Mouse (Mus musculus) cortical plate, adult 2 months (tissue): ENCODE results near the gene Dysf. TPM values are rescaled to one million over a fixed set of nuclear protein-coding genes. Genes with fewer than 3 reads are reported as not detected.

Source experiments
- H3K27ac ChIP-seq: fragments of 200-500 bp; 2 replicates; pipeline ENCODE4 v1.5.1; 2012; ENCODE audit warnings: low read length, control low read depth, inconsistent platforms; ENCODE audit not compliant: insufficient read depth
- H3K4me1 ChIP-seq: fragments of 200-500 bp; 2 replicates; pipeline ENCODE4 v1.6.1; 2011; ENCODE audit warnings: low read length; ENCODE audit not compliant: control insufficient read depth, insufficient read depth
- H3K4me3 ChIP-seq: fragments of 200-500 bp; 2 replicates; pipeline ENCODE4 v1.5.1; 2011; ENCODE audit warnings: mild to moderate bottlenecking, low read length, control low read depth; ENCODE audit not compliant: insufficient read depth
- CTCF ChIP-seq: fragments of 200-500 bp; IDR thresholded peaks from 2 replicates; pipeline ENCODE4 v1.5.1; 2011; ENCODE audit warnings: mild to moderate bottlenecking, control low read depth, low read length; ENCODE audit not compliant: insufficient read depth; ENCODE audit errors: extremely low read depth
- POLR2A ChIP-seq: fragments of 200-500 bp; IDR thresholded peaks from 2 replicates; pipeline ENCODE4 v1.6.1; 2011; ENCODE audit warnings: mild to moderate bottlenecking, low read length, control low read depth; ENCODE audit not compliant: insufficient read depth; ENCODE audit errors: extremely low read depth
- polyA plus RNA-seq: library from polyadenylated mRNA; depleted of rRNA; stranded (reverse); fragments of >200 nt; gene quantifications from 2 replicates; pipeline ENCODE4 v1.2.3, GENCODE M21; 2012; rRNA removed

The Dysf gene
- polyA plus RNA-seq, 1 experiment = 3.7 TPM

DNA sequence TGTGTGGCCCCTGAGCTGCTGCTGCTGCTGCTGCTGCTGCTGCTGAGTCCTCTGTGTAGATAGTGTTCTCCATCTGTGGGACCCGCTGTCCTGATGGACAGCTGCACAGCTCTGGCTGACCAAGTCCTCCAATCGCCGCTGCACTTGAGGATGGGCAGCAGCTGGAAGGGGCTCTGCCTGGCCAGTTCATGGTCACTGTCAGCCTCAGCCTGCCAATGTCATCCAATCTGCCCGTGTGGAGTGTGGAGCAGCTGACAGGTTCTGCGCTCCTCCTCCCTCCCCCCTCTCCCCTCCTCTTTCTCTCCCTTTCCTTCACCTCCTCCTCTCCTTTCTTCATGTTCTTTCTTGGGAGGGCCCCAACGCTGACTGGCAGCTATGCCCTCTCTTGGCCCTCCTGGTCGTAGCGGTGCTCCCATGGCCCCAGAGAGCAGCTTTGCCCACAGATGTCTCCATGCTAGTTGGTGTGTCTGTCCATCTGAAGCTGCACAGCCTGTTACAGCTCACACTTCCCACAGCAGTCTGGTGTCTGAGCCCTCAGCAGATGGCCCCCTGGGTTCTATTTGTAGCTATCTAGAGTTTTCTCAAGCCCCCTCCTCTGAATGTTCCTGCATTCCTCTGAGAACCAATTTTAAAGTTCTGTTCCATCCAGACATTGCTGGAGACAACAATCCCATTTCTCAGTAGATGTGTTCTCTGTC lies 223.8 kb downstream of the Dysf start:
- Histone ChIP-seq H3K4me1 (peaks cover 2% of the 10 kb centered on the region), H3K4me3 (no peak overlapping the region), H3K27ac (no peak overlapping the region)
- TF ChIP-seq CTCF (no peak), POLR2A (no peak)

DNA sequence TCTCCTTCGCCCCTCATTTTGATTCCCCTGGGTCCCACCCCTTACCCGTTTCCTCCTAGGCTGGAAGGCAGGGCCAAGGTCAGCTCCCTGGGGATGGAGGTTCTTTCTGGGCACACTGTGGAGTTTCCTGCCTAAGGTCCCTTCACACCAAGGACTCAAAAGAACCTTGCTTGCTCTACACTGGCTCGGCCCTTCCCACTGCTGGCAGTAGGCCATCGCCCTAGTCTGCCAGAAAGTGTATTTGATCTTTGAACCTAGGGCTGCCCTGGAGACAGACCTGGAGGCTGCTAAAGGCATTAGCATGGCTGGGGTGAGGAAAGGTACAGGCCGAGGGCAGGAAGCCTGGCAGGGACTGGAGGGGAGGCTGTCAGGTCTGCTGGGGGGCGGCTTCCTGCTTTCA lies 225.4 kb downstream of the Dysf start:
- H3K4me1 ChIP-seq = peaks cover 2% of the 10 kb centered on the region
- TF ChIP-seq POLR2A = no peak
- no peak overlapping the region for H3K27ac ChIP-seq
- H3K4me3 ChIP-seq = no peak overlapping the region

DNA sequence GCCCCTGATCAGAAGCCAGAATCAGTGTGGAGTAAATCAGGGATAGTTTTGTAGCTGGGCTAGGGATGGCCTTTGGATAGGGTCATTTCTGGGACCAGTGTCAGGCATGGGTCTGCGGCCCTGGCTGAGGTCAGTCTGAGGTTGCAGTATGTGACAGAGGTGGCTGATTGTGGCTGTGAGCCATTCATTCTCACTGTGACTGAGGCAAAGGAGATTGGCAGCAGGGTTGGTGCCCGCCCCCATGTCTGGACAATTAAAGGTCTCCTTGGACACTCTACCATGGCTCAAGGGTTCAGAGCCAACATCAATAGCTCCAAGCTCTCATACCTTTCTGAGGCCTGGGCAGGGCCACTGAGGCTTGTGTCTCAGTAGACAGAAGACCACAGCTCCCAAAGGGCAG lies 227.0 kb downstream of the Dysf start:
- Histone ChIP-seq H3K4me3 (no peak overlapping the region), H3K27ac (no peak overlapping the region), H3K4me1 (peaks cover 2% of the 10 kb centered on the region)
- no peak for TF ChIP-seq CTCF
- TF ChIP-seq POLR2A = no peak

DNA sequence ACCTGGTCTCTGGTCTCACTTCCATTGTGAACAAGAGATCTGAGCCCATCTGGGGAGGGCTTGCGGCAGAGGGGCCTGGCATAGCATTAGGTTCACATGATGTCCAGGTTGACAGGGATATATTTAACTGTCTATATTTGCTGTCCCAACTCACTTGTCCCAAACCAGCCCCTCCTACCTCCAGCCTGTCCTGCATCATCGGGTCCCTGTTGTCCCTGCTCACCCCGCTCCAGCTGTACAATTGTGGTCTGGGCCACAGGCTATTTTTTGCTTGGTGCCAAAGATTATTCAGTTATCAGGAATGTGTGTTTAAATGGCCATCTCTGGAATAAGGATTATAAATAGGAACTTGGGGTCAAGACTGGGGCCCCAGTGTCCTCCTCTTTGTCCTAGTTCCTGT lies 235.0 kb downstream of the Dysf start:
- Histone ChIP-seq H3K4me3 (no peak overlapping the region), H3K27ac (no peak overlapping the region), H3K4me1 (0 out of 2 replicates have a peak, but pooled peaks cover 2% of the 10 kb centered on the region)
- TF ChIP-seq POLR2A (no peak), CTCF (no peak)

- no peak overlapping the region for H3K4me3 ChIP-seq
- TF ChIP-seq CTCF (no peak), POLR2A (no peak)
- 0 out of 2 replicates have a peak, but pooled peaks cover 2% of the 10 kb centered on the region for H3K4me1 ChIP-seq
- no peak overlapping the region for H3K27ac ChIP-seq
Measured at GRCm38 (mm10) chr6:84246101-84246760, 237.8 kb downstream of the Dysf start.

DNA sequence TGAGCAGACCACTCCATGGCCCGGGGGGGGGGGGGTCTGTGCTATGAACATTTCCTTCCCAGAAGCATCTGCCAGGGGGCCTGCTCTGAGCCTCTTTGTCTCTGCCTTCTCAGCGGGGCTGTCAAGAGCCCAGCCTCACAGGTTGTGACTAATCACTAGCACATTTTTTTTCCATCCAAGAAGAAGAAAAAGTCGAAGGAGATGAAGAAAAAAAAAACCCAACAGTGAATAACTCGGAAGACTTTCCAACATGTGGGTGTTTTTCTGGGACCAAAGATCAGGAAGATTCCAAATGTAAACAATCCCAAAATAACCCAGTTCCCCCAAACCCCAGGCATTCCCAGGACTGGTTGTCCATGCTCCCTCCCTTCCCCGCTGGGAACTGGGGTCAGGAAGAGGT lies 238.6 kb downstream of the Dysf start:
- H3K4me1 ChIP-seq = 0 out of 2 replicates have a peak, but pooled peaks cover 2% of the 10 kb centered on the region
- H3K27ac ChIP-seq = no peak overlapping the region
- H3K4me3 ChIP-seq = no peak overlapping the region
- TF ChIP-seq CTCF = no peak
- no peak for TF ChIP-seq POLR2A

Other genes starting within 250 kb of the Dysf start
- not detected in 2 replicates for gene Ankrd53, start 245.9 kb upstream of the Dysf start, polyA plus RNA-seq
- 39.8 and 41.4 TPM in 2 replicates for gene Tex261, start 232.8 kb upstream of the Dysf start, polyA plus RNA-seq
- gene Nagk, start 213.6 kb upstream of the Dysf start, polyA plus RNA-seq = 38.7 and 40.5 TPM in 2 replicates
- 41.4 and 44.5 TPM in 2 replicates for gene Paip2b, start 176.8 kb upstream of the Dysf start, polyA plus RNA-seq
- 50.8 and 58.4 TPM in 2 replicates for gene Zfp638, start 141.5 kb upstream of the Dysf start, polyA plus RNA-seq